ENCODE assay signal across 10 mouse cellular contexts in the genomic region with DNA sequence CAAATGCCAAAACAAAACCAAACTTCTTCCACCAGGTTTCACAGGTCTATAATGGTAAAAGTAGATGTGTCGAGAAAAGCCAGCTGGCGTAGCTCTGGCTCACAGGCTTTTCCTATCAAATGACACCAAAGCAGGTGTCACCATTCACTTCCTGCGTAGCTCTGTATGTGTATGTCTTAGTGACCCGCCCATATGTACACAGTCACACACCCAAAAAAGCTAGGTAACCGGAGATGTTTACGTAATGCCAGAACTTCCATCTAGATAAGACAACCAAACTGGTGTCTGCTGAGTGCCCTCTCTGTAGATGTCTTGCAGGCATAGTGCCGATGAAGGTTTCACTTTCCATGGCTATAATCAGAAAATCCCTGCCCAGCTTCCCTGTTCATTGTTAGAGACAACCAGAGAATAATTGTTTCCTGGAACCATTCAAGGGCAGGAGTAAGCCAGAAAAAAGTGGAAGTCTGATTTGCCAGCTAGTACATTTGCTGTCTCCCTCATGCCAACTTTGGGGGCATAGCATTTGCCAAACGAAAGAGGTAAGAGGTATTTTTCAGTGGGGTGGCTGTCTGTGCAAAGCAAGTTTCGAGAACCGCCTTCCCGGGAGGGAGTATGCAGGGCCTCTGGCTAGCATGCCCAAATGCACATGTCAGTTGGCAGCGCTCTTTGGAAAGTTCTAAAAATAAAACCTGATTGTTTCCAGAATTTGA.
DNase-seq lines count a peak whose midpoint lies in the region; ATAC-seq lines count a peak whose summit lies in the region.
"Had no signal": no experiment of that assay in that cellular context is flagged by ENCODE, and none has a peak within 500 bp of the region (broad histone marks: within the 10 kb centered on the region; RNA-seq: fewer than 3 reads in every experiment).

No protein-coding gene starts in this region.

- peaks cover 16 to 22% of the 10 kb centered on the region in 2 experiments for H3K4me1 ChIP-seq in heart, embryonic 14.5 days (ENCODE audit: control insufficient read depth in 2 of 2, insufficient read depth in 2 of 2, low read length in 2 of 2)
- peaks cover 28% of the 10 kb centered on the region for H3K4me1 ChIP-seq in lung, embryonic 15.5 days

- WGBS in heart, embryonic 14.5 days = 37% methylated on average over 12 of the region's 12 CpGs
- 35% methylated on average over 12 of the region's 12 CpGs for WGBS in lung, embryonic 15.5 days

- H3K4me2 ChIP-seq in heart, embryonic 14.5 days (ENCODE audit: low read length) = peak overlapping the region; percentile 55
- peak overlapping the region; percentile 26 for H3K4me2 ChIP-seq in lung, embryonic 15.5 days

- no peak; the same call in 1 of the 2 replicates for ATAC-seq in heart, embryonic 14.5 days (ENCODE audit: insufficient number of reproducible peaks, insufficient read depth, low FRiP score, low read depth)
- peak; percentile 49; the same call in 1 of the 2 replicates for ATAC-seq in lung, embryonic 15.5 days (ENCODE audit: borderline replicate concordance, extremely low read depth, low FRiP score, low TSS enrichment)
- no peak for ATAC-seq in erythroid progenitor cell, adult 5-6 weeks (replicated peaks; ENCODE audit: low FRiP score, poor library complexity, severe bottlenecking)
- no peak for ATAC-seq in megakaryocyte-erythroid progenitor cell, adult 5-6 weeks (replicated peaks; ENCODE audit: low FRiP score, low TSS enrichment, poor library complexity, severe bottlenecking)
- ATAC-seq: hindbrain, embryonic 16.5 days had no signal

- no peaks in the 10 kb centered on the region for H3K9me3 ChIP-seq in heart, embryonic 14.5 days (ENCODE audit: control insufficient read depth, low read length)
- no peaks in the 10 kb centered on the region for H3K9me3 ChIP-seq in lung, embryonic 15.5 days

- no peak overlapping the region for H3K4me3 ChIP-seq in heart, embryonic 14.5 days (ENCODE audit: control insufficient read depth in 1 of 2, insufficient read depth in 1 of 2, low read depth in 1 of 2, low read length in 2 of 2)
- H3K4me3 ChIP-seq in lung, embryonic 15.5 days = peak overlapping the region; percentile 3; the same call in 1 of the 2 replicates

- DNase-seq in gastrocnemius, adult 18-20 months (ENCODE audit: low spot score) = peak; percentile 11
- no peak for DNase-seq in gastrocnemius, adult 8-10 months (ENCODE audit: low spot score in 2 of 2)
- DNase-seq in Muller cell, postnatal 12 days (ENCODE audit: inconsistent ontology term) = peak; percentile 37
- no peak for DNase-seq in spleen, postnatal 36 days (ENCODE audit: low spot score in 2 of 2)
- DNase-seq: cerebellum, adult 9-10 months had no signal

- H3K27me3 ChIP-seq in heart, embryonic 14.5 days (ENCODE audit: control insufficient read depth, insufficient read depth, low read length) = no peaks in the 10 kb centered on the region
- H3K27me3 ChIP-seq in lung, embryonic 15.5 days = no peaks in the 10 kb centered on the region

- 0 out of 2 replicates have a peak, but pooled peaks cover 4% of the 10 kb centered on the region for H3K36me3 ChIP-seq in heart, embryonic 14.5 days (ENCODE audit: control insufficient read depth, insufficient read depth, low read length)
- peaks cover 7% of the 10 kb centered on the region; the same call in 1 of the 2 replicates for H3K36me3 ChIP-seq in lung, embryonic 15.5 days

- H3K27ac ChIP-seq in heart, embryonic 14.5 days (replicated peaks in 1 of 2; ENCODE audit: control insufficient read depth in 1 of 2, insufficient read depth in 1 of 2, low read depth in 2 of 2, low read length in 2 of 2) = peak overlapping the region; percentile 80 to 83
- peak overlapping the region; percentile 17; the same call in 1 of the 2 replicates for H3K27ac ChIP-seq in lung, embryonic 15.5 days

- 0 out of 2 replicates have a peak overlapping the region, but pooled peaks have one; percentile 28 for H3K9ac ChIP-seq in heart, embryonic 14.5 days (ENCODE audit: low read length)
- no peak overlapping the region for H3K9ac ChIP-seq in lung, embryonic 15.5 days

Comparison
In these comparisons a context has a peak if more than half of its experiments do, and no peak if none do; other contexts are left out.
1. DNase-seq: peak in gastrocnemius, adult 18-20 months (single experiment) and Muller cell, postnatal 12 days (single experiment); none in gastrocnemius, adult 8-10 months (0 of 2) and spleen, postnatal 36 days (0 of 2).